Mouse (Mus musculus) lung, adult 18-20 months (tissue): ENCODE results near the gene Fbxo4.

Source experiments
- DNase-seq, 2 experiments: peaks; one replicate each; pipeline ENCODE4 v3.0.0; 2022; ENCODE audit warnings: mixed read lengths in 2 of 2

Fbxo4 gene

GRCm38 (mm10) chr15:3979061-3979848 lies at the start of gene Fbxo4:
Gene Fbxo4 (minus strand): TSS chr15:3979573.
- peak; percentile 91 to 95 for DNase-seq

DNA sequence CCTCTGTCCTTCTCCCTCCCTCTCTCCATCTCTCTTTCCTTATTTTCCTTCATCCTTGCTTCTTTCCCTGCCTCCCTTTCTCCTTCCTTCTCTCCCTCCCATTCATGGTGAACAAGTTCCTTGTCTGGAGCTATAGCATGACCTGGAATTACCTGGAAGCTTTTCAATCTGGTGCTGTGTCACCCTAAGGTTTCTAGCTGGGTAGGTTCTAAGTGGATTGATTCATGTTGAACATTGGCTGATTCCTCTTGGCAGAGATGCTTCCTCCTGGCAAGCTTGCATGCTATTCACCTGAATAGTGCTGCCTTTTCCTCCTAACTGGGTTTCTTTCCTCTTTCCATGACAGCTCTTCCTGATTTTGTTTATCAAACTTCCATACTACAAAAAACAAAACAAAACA lies 49.6 kb upstream of the Fbxo4 start:
- DNase-seq: no peak

DNA sequence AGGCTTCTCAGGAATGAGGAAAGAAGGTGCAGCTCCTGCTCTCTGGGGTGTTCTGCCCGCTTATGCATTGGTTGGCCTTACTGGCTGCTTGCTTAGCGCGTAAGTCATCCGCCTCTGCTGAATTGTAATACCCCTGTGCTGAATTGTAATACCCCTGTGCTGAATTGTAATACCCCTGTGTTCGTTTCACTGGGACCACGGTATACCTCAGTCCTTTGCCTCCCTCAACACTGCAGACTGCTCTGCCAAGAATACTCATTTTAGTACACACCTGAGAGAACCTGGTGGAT lies 49.0 kb upstream of the Fbxo4 start:
- DNase-seq: no peak

GRCm38 (mm10) chr15:4027671-4028410 lies 48.5 kb upstream of the Fbxo4 start:
- DNase-seq: no peak

DNA sequence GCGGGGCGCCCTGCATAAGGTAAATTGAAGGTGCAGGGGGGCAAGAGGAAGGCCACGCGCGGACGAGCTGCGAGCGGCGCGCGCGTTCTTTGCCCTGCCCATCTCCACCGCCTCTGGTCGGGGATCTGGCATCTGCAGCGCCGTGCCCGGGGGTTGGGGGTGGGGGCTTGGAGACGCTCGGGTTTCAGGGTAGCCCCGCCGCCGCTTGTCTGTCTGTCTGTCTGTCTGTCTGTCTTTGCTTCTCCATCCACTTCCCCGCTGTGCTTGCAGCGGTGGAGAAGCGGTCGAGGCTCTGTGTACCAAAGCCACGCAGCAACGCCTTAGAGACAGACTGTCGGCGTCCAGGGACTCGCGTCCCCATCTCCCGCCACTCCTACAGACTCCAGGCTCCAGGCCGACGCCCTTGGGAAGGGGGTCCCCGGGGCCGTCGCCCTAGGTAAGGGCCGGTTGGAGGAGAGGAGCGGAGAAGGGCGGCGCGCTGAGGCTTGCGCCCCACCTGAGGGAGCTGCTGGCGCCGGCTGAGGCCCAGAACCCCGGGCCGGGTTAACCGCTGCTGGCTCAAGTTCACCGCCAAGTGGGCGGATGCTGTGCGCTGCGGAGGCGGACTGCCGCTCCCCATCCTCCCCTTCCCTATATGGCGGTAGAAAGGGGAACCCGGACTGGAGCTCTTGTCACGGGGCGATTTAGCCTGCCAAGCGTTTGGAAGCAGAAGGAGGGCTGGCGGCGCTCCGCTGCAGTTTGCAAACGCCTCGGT lies 47.6 kb upstream of the Fbxo4 start:
- DNase-seq: peak; percentile 89 to 91

- peak; percentile 92 to 94 for DNase-seq
Observed at GRCm38 (mm10) chr15:4026231-4026773, 46.9 kb upstream of the Fbxo4 start, which contains the start of gene Oxct1. Gene Oxct1 (plus strand): TSS chr15:4026383.

DNA sequence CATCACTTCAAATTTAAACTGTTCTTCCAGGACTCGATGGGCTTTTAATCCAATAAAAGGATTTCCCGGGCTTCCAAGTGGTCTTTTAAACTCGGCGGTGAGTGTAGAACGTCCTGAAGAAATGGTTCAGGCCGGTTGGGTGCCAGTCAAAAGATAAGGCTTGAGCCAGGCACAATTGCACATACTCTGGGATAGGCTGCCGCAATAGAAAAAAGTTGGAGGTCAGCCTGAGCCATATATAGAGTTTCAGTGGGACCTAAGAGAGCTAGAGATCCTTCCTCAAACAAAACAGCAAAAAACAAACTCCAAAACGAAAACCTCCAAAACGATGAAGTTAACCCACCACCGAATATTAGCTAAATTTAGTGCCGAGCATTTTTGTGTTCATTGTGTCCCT lies 46.1 kb upstream of the Fbxo4 start:
- peak in 1 of 2 experiments; percentile 11 for DNase-seq

GRCm38 (mm10) chr15:4024726-4025507 lies 45.5 kb upstream of the Fbxo4 start:
- DNase-seq: no peak

DNA sequence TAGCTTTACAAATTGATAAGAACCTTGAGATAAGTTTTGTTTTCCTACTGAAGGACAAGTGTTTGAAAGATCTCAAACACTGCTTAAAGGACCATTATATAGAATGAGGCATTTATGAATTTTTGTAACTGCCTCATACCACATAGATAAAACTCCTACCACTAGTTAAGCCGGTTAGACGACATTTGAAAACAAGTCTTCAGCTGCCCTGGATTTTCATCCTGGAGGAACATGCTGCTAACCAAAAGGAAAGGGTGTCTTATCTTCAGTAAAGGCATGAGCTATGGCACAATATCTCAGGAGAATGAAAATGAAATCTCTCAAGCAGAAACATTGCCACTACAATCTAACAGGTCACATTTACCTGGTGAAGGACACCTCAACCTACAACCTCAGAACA lies 44.4 kb upstream of the Fbxo4 start:
- DNase-seq: no peak

DNA sequence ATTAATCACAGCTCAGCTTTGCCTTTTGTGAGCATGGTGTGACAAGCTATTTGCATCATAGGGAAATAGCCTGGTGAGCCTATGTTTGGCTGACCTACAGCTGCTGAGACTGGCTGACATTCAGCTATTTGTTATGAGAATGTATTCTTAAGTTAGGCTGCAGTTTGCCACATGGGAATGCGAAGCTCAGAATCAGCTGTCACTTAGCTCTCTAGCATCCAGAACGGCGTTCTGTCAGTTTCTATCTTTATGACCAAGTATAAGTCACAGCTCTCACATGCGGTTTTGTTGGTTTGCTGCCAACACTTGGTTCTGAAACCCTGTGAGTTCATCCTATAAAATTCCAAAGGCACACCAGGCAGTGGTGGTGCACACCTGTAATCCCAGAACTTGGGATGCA lies 41.3 kb upstream of the Fbxo4 start:
- DNase-seq: no peak

GRCm38 (mm10) chr15:4013873-4014272 lies 34.5 kb upstream of the Fbxo4 start:
- DNase-seq: no peak

DNA sequence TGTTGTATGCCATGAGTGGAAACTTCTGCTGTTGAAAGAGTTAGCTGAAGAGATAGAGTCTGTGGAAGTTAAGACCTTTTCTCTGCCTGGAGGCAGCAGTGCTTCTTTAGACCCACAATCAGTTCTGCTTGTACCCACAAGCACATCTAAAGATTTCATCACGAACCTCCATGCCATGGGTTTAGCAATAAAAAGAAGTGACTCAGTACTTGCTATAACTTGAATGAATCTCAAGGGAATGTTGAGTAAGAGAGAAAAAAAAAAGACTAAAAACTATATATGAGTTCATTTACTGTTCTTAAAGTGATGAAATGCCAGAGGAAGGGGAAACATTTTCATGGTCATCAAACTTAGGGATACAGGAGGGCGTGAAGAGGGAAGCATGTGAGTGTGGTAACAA lies 21.2 kb upstream of the Fbxo4 start:
- no peak for DNase-seq

DNA sequence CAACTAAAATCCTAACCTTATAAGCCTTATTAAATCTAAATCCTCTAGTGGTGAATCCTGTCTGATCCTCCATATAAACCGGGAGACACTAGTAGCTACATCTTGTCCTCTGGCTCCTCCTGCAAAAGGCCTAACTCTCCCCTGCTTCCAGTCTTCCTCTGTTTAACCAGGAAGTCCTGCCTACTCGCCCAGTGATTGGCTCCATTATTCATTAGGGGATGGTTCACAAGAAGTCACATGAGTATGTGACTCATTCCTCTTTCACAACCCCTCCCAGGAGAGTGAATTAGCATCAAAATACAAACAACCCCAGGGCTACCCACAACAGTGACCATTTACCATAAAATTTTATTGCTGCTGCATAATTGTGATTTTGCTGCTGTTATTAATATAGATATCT lies 19.8 kb upstream of the Fbxo4 start:
- no peak for DNase-seq

GRCm38 (mm10) chr15:3996267-3997010 lies 17.1 kb upstream of the Fbxo4 start:
- no peak for DNase-seq

DNA sequence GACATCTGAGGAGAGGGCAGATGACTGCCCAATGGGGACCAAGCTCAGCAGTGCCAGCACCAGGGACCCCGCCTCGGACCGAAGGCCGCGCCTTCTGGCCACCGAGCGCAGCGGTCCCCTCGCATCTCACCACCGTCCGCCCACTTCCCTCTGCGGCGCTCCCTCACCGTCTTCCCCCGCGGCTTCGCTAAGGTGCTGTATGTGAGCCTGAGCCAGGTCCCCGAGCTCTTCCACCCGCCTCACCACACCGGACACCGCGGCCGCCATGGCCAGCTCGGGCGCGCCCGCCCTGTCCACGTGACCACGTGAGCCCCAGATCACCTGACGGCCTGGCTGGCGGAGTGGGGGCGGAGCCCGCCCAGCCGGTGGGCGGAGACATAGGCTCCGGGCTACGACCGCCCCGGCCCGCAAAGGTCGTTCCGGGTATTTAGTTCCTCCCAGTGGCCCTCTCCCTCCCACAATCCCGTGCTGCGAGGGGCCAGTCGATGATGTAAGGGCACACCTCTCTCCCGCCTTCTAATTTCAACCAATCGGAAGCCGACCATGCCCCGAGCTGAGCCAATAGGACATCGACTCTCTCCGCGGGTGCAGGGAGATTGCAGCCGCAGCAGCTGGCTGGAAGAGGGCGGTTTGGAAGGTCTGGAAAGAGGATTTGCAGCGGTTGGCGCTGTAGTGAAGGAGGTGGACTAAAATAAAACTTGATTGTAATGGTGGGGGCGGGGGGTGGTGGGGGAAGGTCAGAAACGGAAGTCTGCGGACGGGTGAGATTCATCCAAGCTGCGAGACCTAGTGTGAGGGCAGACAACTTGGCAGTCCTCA lies 16.3 kb upstream of the Fbxo4 start, which contains the start of gene AW549877:
Gene AW549877, minus strand, starts transcription at position 297 of the 819 bp plus-strand sequence.
- DNase-seq: peak; percentile 99

DNA sequence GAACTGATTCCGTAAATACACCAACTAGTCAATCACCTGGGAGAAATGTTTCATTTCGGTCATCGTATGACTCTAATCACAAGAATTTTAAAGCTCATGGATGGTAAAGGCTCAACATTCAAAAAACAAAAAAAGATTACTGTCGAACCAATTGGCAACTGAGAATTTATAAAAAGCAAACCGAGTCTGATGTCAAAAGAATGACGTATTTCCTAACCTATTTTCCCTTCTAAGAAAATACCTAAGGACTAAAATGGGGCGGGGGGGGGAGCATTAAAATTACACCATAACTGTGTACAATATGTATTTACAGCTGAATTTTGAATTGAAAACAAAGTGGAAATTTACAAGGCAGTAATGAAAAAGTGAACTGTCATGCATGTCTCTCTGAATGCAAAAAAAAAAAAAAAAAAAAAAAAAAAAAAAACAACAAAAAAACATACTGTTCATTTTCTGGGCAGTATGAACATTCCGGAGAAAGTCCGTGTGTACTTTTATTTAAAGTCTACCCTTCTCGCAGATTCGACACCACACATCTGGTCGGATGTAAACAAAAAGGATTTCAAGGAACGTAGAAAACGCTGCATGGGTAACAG lies 15.6 kb upstream of the Fbxo4 start:
- no peak for DNase-seq

GRCm38 (mm10) chr15:3987981-3988380 lies 8.6 kb upstream of the Fbxo4 start:
- DNase-seq: peak; percentile 17 to 24

GRCm38 (mm10) chr15:3984876-3985275 lies 5.5 kb upstream of the Fbxo4 start:
- no peak for DNase-seq

- no peak for DNase-seq
Observed at GRCm38 (mm10) chr15:3982732-3983131, 3.4 kb upstream of the Fbxo4 start.

GRCm38 (mm10) chr15:3979871-3980270 lies 498 bp upstream of the Fbxo4 start:
- peak in 1 of 2 experiments; percentile 34 for DNase-seq
